Mouse (Mus musculus) forebrain, embryonic 11.5 days (tissue): ENCODE measurements around the gene Tacr2. TPM values are rescaled to one million over a fixed set of nuclear protein-coding genes. Genes with fewer than 3 reads are reported as not detected.

Experiments used
- ATAC-seq: fragments of 200-750 bp; cut with Nextera tagmentation; replicated peaks from 2 replicates; pipeline ENCODE4 v1.8.0; 2017; ENCODE audit warnings: moderate TSS enrichment; ENCODE audit not compliant: low FRiP score
- DNase-seq: peaks from one replicate; pipeline ENCODE4 v3.0.0-alpha.2; 2017; ENCODE audit warnings: low spot score
- H3K27ac ChIP-seq: fragments of 300-500 bp; sonication (generic); 2 replicates; pipeline ENCODE4 v1.5.1; 2014; ENCODE audit warnings: low read depth, low read length
- H3K27me3 ChIP-seq: fragments of 300-500 bp; sonication (generic); 2 replicates; pipeline ENCODE4 v1.6.1; 2014; ENCODE audit warnings: mild to moderate bottlenecking, low read length, mixed read lengths; ENCODE audit not compliant: control insufficient read depth, insufficient read depth
- H3K36me3 ChIP-seq: fragments of 300-500 bp; sonication (generic); 2 replicates; pipeline ENCODE4 v1.6.1; 2014; ENCODE audit warnings: mild to moderate bottlenecking, low read length, moderate library complexity, mixed read lengths; ENCODE audit not compliant: control insufficient read depth, insufficient read depth
- H3K4me1 ChIP-seq: fragments of 300-500 bp; sonication (generic); replicated peaks from 2 replicates; pipeline ENCODE4 v1.6.1; 2014; ENCODE audit warnings: low read length, mixed read lengths; ENCODE audit not compliant: control insufficient read depth, insufficient read depth
- H3K4me2 ChIP-seq: fragments of 300-500 bp; sonication (generic); 2 replicates; pipeline ENCODE4 v1.6.1; 2014; ENCODE audit warnings: low read depth, mild to moderate bottlenecking, low read length, moderate library complexity, mixed read lengths; ENCODE audit not compliant: severe bottlenecking
- H3K4me3 ChIP-seq: fragments of 300-500 bp; sonication (generic); 2 replicates; pipeline ENCODE4 v1.5.1; 2014; ENCODE audit warnings: low read depth, low read length
- H3K9ac ChIP-seq: fragments of 300-500 bp; sonication (generic); 2 replicates; pipeline ENCODE4 v1.6.1; 2014; ENCODE audit warnings: low read length
- H3K9me3 ChIP-seq: fragments of 300-500 bp; sonication (generic); 2 replicates; pipeline ENCODE4 v1.6.1; 2016; ENCODE audit warnings: low read length, mixed read lengths; ENCODE audit not compliant: control insufficient read depth
- WGBS: fragments of 180-500 bp; shearing (Covaris S2); extraction: QIAGEN DNeasy Blood & Tissue Kit; methylation state at CpG from one replicate; pipeline ENCODE4 v1.1.7; 2014; 5-methylcytosine and 5-hydroxymethylcytosine counted together
- polyA plus RNA-seq: library from polyadenylated mRNA; unstranded; fragments of >200 nt; fragmentation: Nextera tagmentation; extraction: Ambion mirVana; gene quantifications from 2 replicates; pipeline ENCODE4 v1.2.1, GENCODE M21; 2014

The Tacr2 gene
- polyA plus RNA-seq, 1 experiment from 2014 or later: not detected

DNA sequence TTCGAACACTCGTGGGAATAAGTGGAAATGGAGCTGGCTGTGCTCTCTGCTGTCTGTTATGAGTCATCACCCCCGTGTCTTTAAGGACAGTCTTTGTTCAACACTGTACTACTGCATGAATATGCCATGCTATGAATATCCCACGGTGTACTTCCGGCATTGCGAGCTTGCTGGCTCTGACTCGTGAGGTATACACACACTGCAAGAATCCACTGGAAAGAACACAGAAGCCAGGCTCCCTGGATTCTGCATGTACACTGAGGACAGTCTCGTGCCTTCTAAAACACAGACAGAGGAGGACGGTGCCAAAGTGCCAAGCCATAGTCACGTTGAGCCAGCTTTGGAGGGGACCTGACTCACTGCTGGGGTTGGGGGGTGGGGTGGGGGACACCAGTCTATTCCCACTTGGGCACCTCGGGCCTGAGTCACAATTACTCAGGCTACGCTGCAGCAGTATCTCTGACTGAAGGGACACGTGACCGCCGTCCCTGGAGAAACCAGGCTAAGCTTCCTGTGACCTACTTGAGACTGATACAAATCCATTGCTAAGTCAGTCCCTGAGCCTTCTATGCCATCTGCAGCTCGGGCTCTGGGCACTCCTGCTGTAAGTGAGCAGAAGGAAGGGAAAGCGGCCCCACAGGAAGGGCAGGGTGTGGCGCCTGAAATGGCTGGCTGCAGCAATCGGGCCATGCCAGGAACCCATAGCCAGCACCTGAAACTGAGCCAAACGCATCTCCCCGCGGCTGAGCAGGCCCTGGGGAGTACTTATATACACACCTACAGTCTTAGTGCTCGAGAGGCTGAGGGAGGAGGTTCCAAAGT is 48.0 kb downstream of the Tacr2 start:
- no peak overlapping the region for H3K27ac ChIP-seq
- WGBS: 89% methylated on average over 23 of the region's 23 CpGs
- DNase-seq (no peak), ATAC-seq (no peak)
- no peak overlapping the region for H3K4me2 ChIP-seq
- no peak overlapping the region for H3K9ac ChIP-seq
- H3K9me3 ChIP-seq: no peaks in the 10 kb centered on the region
- no peaks in the 10 kb centered on the region for H3K36me3 ChIP-seq
- H3K4me1 ChIP-seq: no peaks in the 10 kb centered on the region
- H3K4me3 ChIP-seq: no peak overlapping the region
- H3K27me3 ChIP-seq: no peaks in the 10 kb centered on the region

DNA sequence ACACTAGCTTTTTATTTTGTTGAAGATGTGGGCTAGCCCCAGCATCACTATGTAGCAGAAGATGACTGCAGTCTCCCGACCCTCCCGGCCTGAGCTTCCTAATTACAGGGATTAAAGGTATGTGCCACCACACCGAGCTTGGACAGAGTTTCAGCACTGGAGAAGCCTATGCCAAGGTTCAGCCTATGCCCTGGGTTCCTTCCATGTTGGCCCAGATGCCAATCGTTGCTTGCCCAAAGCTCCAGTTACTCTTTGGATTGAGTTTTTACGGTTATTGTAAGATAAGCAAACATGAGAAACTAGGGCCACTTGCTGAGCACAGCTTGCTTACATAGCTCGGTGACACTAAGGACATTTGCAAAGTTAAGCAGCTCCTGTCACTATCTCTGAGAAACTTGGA is 52.9 kb downstream of the Tacr2 start:
- Histone ChIP-seq H3K36me3 (no peaks in the 10 kb centered on the region), H3K4me1 (no peaks in the 10 kb centered on the region), H3K9ac (no peak overlapping the region), H3K4me2 (no peak overlapping the region), H3K27ac (no peak overlapping the region), H3K27me3 (no peaks in the 10 kb centered on the region), H3K9me3 (no peaks in the 10 kb centered on the region), H3K4me3 (no peak overlapping the region)
- DNase-seq (no peak), ATAC-seq (no peak)
- WGBS: 85% methylated on average over 6 of the region's 6 CpGs

DNA sequence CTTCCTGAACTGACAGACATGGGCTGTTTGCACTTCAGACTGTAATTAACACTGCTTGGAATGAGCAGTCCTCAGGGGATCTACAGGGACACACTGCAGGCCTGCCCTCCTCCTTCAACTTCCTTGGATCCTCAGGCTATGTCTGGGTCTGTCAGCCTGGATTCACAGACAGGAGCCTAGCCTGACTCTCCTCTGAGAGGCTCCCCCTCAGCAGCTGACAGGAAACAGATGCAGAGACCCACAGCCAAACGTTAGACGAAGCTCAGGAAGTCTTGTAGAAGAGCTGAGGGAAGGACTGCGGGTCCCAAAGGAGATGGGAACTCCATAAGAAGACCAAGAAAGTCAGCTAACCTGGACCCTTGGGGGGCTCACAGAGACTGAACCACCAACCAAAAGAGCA is 54.2 kb downstream of the Tacr2 start:
- no peak overlapping the region for H3K4me3 ChIP-seq
- DNase-seq (no peak), ATAC-seq (no peak)
- no peak overlapping the region for H3K4me2 ChIP-seq
- H3K27me3 ChIP-seq: no peaks in the 10 kb centered on the region
- no peaks in the 10 kb centered on the region for H3K9me3 ChIP-seq
- H3K9ac ChIP-seq: no peak overlapping the region
- H3K36me3 ChIP-seq: no peaks in the 10 kb centered on the region
- whole genome bisulfite sequencing: 71% methylated on average over 3 of the region's 3 CpGs
- H3K4me1 ChIP-seq: 0 out of 2 replicates have a peak, but pooled peaks cover 1% of the 10 kb centered on the region
- H3K27ac ChIP-seq: no peak overlapping the region

DNA sequence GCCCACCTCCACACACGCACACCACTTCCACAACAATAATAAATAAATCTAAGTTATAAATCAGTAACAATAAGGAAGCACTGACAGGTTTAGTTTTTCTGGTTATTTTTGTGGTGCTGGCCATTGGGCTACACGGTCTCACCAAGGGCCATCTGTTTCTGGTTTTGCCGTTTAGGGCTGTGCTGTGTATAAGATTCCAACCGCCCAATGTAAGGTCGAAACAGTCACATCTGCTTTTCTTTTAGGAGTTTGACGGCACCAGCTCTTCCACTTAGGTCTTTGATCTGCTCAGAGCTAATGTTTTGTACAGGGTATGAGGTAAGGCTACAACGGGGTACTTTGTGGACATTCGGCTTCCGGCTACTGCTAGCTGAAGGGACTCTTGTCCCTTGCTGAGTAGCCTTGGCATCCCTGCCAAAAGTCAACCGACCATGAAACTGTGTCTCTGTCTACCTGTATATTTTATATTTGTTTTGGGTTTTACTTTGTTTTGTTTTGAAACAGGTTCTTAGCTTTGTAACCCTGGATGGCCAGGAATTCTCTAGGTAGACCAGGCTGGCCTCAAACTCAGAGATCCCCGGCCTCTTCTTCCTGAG is 56.8 kb downstream of the Tacr2 start:
- WGBS: 82% methylated on average over 11 of the region's 11 CpGs
- H3K4me1 ChIP-seq: 0 out of 2 replicates have a peak, but pooled peaks cover 2% of the 10 kb centered on the region
- no peaks in the 10 kb centered on the region for H3K27me3 ChIP-seq
- no peak overlapping the region for H3K4me2 ChIP-seq
- no peak for DNase-seq
- H3K9me3 ChIP-seq: no peaks in the 10 kb centered on the region
- no peak overlapping the region for H3K27ac ChIP-seq
- ATAC-seq: no peak
- no peaks in the 10 kb centered on the region for H3K36me3 ChIP-seq
- H3K4me3 ChIP-seq: no peak overlapping the region
- no peak overlapping the region for H3K9ac ChIP-seq

DNA sequence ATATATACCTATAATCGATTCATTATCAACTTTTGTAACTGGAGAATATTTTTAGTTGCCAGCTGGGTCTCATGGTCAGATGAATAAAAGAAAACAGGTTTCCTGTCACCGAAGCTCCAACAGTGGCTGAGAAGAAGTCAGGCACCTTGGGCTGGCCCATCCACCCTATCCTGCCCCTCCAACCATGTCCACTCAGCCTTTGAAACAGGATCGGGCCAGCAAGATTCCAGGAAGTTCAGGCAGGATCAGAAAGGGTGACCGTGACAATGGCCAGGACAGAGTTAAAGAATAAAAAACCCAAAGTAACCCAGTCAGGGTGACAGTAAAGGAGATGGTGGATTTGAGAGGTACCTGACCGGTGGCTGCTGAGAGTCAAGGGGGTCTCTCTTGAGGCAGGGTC is 57.4 kb downstream of the Tacr2 start:
- ATAC-seq: no peak
- Histone ChIP-seq H3K9ac (no peak overlapping the region), H3K27me3 (no peaks in the 10 kb centered on the region), H3K4me3 (no peak overlapping the region), H3K27ac (no peak overlapping the region), H3K9me3 (no peaks in the 10 kb centered on the region), H3K36me3 (no peaks in the 10 kb centered on the region), H3K4me1 (0 out of 2 replicates have a peak, but pooled peaks cover 2% of the 10 kb centered on the region), H3K4me2 (no peak overlapping the region)
- DNase-seq: no peak
- WGBS: 89% methylated on average over 5 of the region's 5 CpGs

DNA sequence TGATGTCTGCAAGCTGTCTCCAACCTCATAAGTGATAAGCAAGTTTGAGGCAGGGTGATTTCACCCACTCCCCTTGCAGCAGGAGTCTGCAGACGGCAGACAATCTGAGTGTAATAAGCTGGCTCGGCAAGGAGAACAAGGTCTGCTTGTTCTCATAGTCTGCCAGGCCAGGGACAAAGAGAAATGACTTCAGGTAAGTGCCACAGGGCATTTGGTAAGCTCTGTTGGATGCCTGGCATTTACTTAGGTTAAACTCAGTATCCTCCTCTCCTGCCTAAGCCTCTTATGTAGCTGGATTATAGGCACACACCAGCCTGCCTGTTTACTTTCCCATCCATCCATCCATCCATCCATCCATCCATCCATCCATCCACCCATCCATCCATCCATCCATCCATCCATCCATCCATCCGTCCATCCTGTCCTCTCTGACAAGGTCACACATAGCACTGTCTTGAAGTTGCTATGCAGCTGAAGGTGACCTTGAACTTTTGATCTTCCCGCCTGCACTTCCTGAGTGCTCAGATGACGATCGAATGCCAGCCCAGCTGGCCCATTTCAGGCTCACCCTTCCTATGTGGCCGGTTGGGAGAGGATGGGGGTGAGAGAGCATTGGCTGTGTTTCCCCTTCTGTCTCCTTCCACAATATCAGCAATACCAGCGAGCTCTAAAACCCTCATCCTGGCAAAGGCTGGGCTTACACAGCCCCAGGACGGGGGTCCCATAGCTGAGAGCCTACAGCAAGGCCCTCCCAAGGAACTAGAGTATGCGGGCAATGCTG is 58.2 kb downstream of the Tacr2 start:
- no peaks in the 10 kb centered on the region for H3K27me3 ChIP-seq
- no peak overlapping the region for H3K4me3 ChIP-seq
- no peak for DNase-seq
- H3K4me1 ChIP-seq: 0 out of 2 replicates have a peak, but pooled peaks cover 2% of the 10 kb centered on the region
- no peaks in the 10 kb centered on the region for H3K9me3 ChIP-seq
- H3K27ac ChIP-seq: no peak overlapping the region
- no peak overlapping the region for H3K4me2 ChIP-seq
- H3K9ac ChIP-seq: no peak overlapping the region
- H3K36me3 ChIP-seq: no peaks in the 10 kb centered on the region
- WGBS: 85% methylated on average over 10 of the region's 10 CpGs
- ATAC-seq: no peak

DNA sequence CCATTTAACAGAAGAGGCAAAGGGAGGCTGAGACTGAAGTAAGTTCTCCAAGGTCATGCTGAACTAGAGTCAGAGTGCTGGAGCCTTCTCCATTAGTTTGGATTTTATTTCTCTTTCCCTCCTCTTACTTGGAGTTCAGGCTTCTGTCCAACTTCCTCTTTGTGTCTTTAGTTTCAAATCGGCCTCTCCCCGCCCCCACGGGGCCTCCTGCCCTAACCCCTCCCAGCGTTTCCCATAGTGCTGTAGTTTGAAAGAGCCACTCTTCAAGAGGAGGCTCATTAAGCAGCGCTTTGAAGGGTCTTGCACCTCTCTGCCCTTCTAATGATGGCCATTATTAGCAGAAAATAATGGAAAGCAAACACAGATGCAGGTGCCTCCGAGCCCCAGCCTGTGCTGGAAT is 59.2 kb downstream of the Tacr2 start:
- Histone ChIP-seq H3K4me2 (no peak overlapping the region), H3K9me3 (no peaks in the 10 kb centered on the region), H3K4me3 (no peak overlapping the region), H3K27ac (no peak overlapping the region), H3K4me1 (0 out of 2 replicates have a peak, but pooled peaks cover 2% of the 10 kb centered on the region), H3K27me3 (no peaks in the 10 kb centered on the region), H3K36me3 (no peaks in the 10 kb centered on the region), H3K9ac (no peak overlapping the region)
- DNase-seq (peak; percentile 70), ATAC-seq (peak; percentile 71; the same call in 1 of the 2 replicates)
- WGBS: 33% methylated on average over 6 of the region's 6 CpGs

DNA sequence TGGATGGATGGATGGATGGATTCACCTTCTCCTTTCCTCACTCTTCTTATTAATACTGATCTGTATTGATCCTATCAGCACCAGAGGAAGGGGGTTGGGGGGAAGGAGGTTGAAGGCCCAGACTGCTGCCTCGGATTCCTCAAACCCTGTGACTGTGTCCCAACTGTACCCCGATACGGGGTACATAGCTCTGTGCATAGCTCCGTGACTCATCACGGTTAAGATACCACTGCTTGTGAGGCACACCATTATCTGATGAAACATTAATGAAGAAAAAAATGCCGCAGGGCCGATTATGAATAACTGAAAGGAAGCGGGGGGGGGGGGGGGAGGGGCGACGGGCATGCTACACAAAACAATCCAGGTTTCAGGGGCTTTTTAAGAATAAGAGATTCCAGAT is 60.9 kb downstream of the Tacr2 start:
- Histone ChIP-seq H3K4me1 (0 out of 2 replicates have a peak, but pooled peaks cover 2% of the 10 kb centered on the region), H3K4me2 (no peak overlapping the region), H3K27me3 (no peaks in the 10 kb centered on the region), H3K36me3 (no peaks in the 10 kb centered on the region), H3K27ac (no peak overlapping the region), H3K9me3 (no peaks in the 10 kb centered on the region), H3K9ac (no peak overlapping the region), H3K4me3 (no peak overlapping the region)
- 83% methylated on average over 10 of the region's 10 CpGs for WGBS
- ATAC-seq (no peak), DNase-seq (no peak)
